Mouse (Mus musculus) G1E (cell line): Measurements from ENCODE around the gene Nsf.

Source experiments
- CTCF ChIP-seq: IDR thresholded peaks from 2 replicates; pipeline ENCODE4 v1.5.1; 2012; ENCODE audit warnings: low read depth, low read length, inconsistent platforms, mixed read lengths
- GATA1 ChIP-seq: IDR thresholded peaks from 2 replicates; pipeline ENCODE4 v1.6.1; 2012; ENCODE audit warnings: borderline replicate concordance, low read length, inconsistent platforms, mixed read lengths
- GATA2 ChIP-seq: IDR thresholded peaks from 2 replicates; pipeline ENCODE4 v1.6.1; 2012; ENCODE audit warnings: low read depth, low read length, inconsistent platforms, borderline replicate concordance
- POLR2AphosphoS5 ChIP-seq: IDR thresholded peaks from 2 replicates; pipeline ENCODE4 v1.6.1; 2012; ENCODE audit warnings: low read depth, low read length, inconsistent platforms; ENCODE audit not compliant: insufficient replicate concordance
- TAL1 ChIP-seq: conservative IDR thresholded peaks from 2 replicates; pipeline ENCODE4 v1.6.1; 2012; ENCODE audit warnings: low read depth, low read length, inconsistent platforms, mixed read lengths

GRCm38 (mm10) chr11:103840834-103841233 lies 113.0 kb downstream of the Nsf start:
- no peak for TF ChIP-seq CTCF
- no peak for TF ChIP-seq GATA2
- no peak for TF ChIP-seq GATA1
- TF ChIP-seq TAL1, result no peak
- TF ChIP-seq POLR2AphosphoS5, result no peak
